Mouse (Mus musculus): ENCODE measurements at regions not wholly inside any gene's neighbourhood (a gene's known extent, or its start where the extent isn't known, plus 50 kb on each side); places are given as distances from the start of the nearest gene placed in this dataset.

GRCm38 (mm10) chr2:106101002-106101401 lies 97.7 kb upstream of the Dnajc24 start:
- Histone ChIP-seq H3K4me3 (ENCODE audit: insufficient read depth, low read length) (no peak overlapping the region), H3K27ac (ENCODE audit: insufficient read depth, low read length) (no peak overlapping the region), H3K4me1 (ENCODE audit: control insufficient read depth, insufficient read depth, low read length) (no peaks in the 10 kb centered on the region)
- TF ChIP-seq POLR2A (IDR thresholded peaks at IDR 0.05; ENCODE audit: extremely low read depth, insufficient read depth, low read length): no peak
- TF ChIP-seq CTCF (IDR thresholded peaks at IDR 0.05; ENCODE audit: extremely low read depth, insufficient read depth, low read length): no peak

GRCm38 (mm10) chr2:106086121-106086520 lies 82.8 kb upstream of the Dnajc24 start:
- Histone ChIP-seq H3K27ac (ENCODE audit: insufficient read depth, low read length) (no peak overlapping the region), H3K4me1 (ENCODE audit: control insufficient read depth, insufficient read depth, low read length) (no peaks in the 10 kb centered on the region), H3K4me3 (ENCODE audit: insufficient read depth, low read length) (no peak overlapping the region)
- TF ChIP-seq POLR2A (IDR thresholded peaks at IDR 0.05; ENCODE audit: extremely low read depth, insufficient read depth, low read length) (no peak), CTCF (IDR thresholded peaks at IDR 0.05; ENCODE audit: extremely low read depth, insufficient read depth, low read length) (no peak)

- TF ChIP-seq CTCF (IDR thresholded peaks at IDR 0.05; ENCODE audit: extremely low read depth, insufficient read depth, low read length): no peak
- no peak for TF ChIP-seq POLR2A (IDR thresholded peaks at IDR 0.05; ENCODE audit: extremely low read depth, insufficient read depth, low read length)
- Histone ChIP-seq H3K27ac (ENCODE audit: insufficient read depth, low read length) (no peak overlapping the region), H3K4me3 (ENCODE audit: insufficient read depth, low read length) (no peak overlapping the region)
These were observed 80.8 kb upstream of the Dnajc24 start for GRCm38 (mm10) chr2:106083801-106084800.

GRCm38 (mm10) chr2:106083001-106083400 lies 79.7 kb upstream of the Dnajc24 start:
- no peak overlapping the region for H3K27ac ChIP-seq (ENCODE audit: insufficient read depth, low read length)
- TF ChIP-seq POLR2A (IDR thresholded peaks at IDR 0.05; ENCODE audit: extremely low read depth, insufficient read depth, low read length) (no peak), CTCF (IDR thresholded peaks at IDR 0.05; ENCODE audit: extremely low read depth, insufficient read depth, low read length) (no peak)

More at GRCm38 (mm10) chr2:106083801-106084800, 80.8 kb upstream of the Dnajc24 start:
- H3K4me1 ChIP-seq (ENCODE audit: control insufficient read depth, insufficient read depth, low read length): no peaks in the 10 kb centered on the region

GRCm38 (mm10) chr2:106081951-106082350 lies 78.6 kb upstream of the Dnajc24 start:
- H3K27ac ChIP-seq (ENCODE audit: insufficient read depth, low read length): no peak overlapping the region
- no peaks in the 10 kb centered on the region for H3K4me1 ChIP-seq (ENCODE audit: control insufficient read depth, insufficient read depth, low read length)
- TF ChIP-seq CTCF (IDR thresholded peaks at IDR 0.05; ENCODE audit: extremely low read depth, insufficient read depth, low read length): peak; percentile 88
- no peak for TF ChIP-seq POLR2A (IDR thresholded peaks at IDR 0.05; ENCODE audit: extremely low read depth, insufficient read depth, low read length)
- no peak overlapping the region for H3K4me3 ChIP-seq (ENCODE audit: insufficient read depth, low read length)

More at GRCm38 (mm10) chr2:106083001-106083400, 79.7 kb upstream of the Dnajc24 start:
- no peaks in the 10 kb centered on the region for H3K4me1 ChIP-seq (ENCODE audit: control insufficient read depth, insufficient read depth, low read length)
- no peak overlapping the region for H3K4me3 ChIP-seq (ENCODE audit: insufficient read depth, low read length)

- Histone ChIP-seq H3K4me3 (ENCODE audit: insufficient read depth, low read length) (no peak overlapping the region), H3K4me1 (ENCODE audit: control insufficient read depth, insufficient read depth, low read length) (no peaks in the 10 kb centered on the region), H3K27ac (ENCODE audit: insufficient read depth, low read length) (no peak overlapping the region)
- no peak for TF ChIP-seq CTCF (IDR thresholded peaks at IDR 0.05; ENCODE audit: extremely low read depth, insufficient read depth, low read length)
- TF ChIP-seq POLR2A (IDR thresholded peaks at IDR 0.05; ENCODE audit: extremely low read depth, insufficient read depth, low read length): no peak
These were observed 77.3 kb upstream of the Dnajc24 start for GRCm38 (mm10) chr2:106080626-106081025.

GRCm38 (mm10) chr2:106078591-106078990 lies 75.2 kb upstream of the Dnajc24 start:
- TF ChIP-seq CTCF (IDR thresholded peaks at IDR 0.05; ENCODE audit: extremely low read depth, insufficient read depth, low read length) (no peak), POLR2A (IDR thresholded peaks at IDR 0.05; ENCODE audit: extremely low read depth, insufficient read depth, low read length) (no peak)
- no peak overlapping the region for H3K4me3 ChIP-seq (ENCODE audit: insufficient read depth, low read length)
- H3K27ac ChIP-seq (ENCODE audit: insufficient read depth, low read length): no peak overlapping the region
- no peaks in the 10 kb centered on the region for H3K4me1 ChIP-seq (ENCODE audit: control insufficient read depth, insufficient read depth, low read length)

GRCm38 (mm10) chr2:106074441-106074840 lies 71.1 kb upstream of the Dnajc24 start:
- Histone ChIP-seq H3K27ac (ENCODE audit: insufficient read depth, low read length) (no peak overlapping the region), H3K4me3 (ENCODE audit: insufficient read depth, low read length) (no peak overlapping the region), H3K4me1 (ENCODE audit: control insufficient read depth, insufficient read depth, low read length) (no peaks in the 10 kb centered on the region)
- TF ChIP-seq CTCF (IDR thresholded peaks at IDR 0.05; ENCODE audit: extremely low read depth, insufficient read depth, low read length) (no peak), POLR2A (IDR thresholded peaks at IDR 0.05; ENCODE audit: extremely low read depth, insufficient read depth, low read length) (no peak)

- Histone ChIP-seq H3K4me3 (ENCODE audit: insufficient read depth, low read length) (no peak overlapping the region), H3K4me1 (ENCODE audit: control insufficient read depth, insufficient read depth, low read length) (no peaks in the 10 kb centered on the region), H3K27ac (ENCODE audit: insufficient read depth, low read length) (no peak overlapping the region)
- TF ChIP-seq POLR2A (IDR thresholded peaks at IDR 0.05; ENCODE audit: extremely low read depth, insufficient read depth, low read length) (no peak), CTCF (IDR thresholded peaks at IDR 0.05; ENCODE audit: extremely low read depth, insufficient read depth, low read length) (no peak)
These were observed 61.0 kb upstream of the Dnajc24 start for GRCm38 (mm10) chr2:106064316-106064715.

Data from cortical plate, adult 2 months (tissue).